Mouse (Mus musculus) limb, embryonic 14.5 days (tissue): ENCODE measurements around the gene 1110002E22Rik. TPM values are rescaled to one million over a fixed set of nuclear protein-coding genes. Genes with fewer than 3 reads are reported as not detected.

Source experiments
- ATAC-seq: fragments of 200-750 bp; cut with Nextera tagmentation; 2 replicates; pipeline ENCODE4 v1.8.0; 2017; ENCODE audit warnings: low read depth, moderate number of reproducible peaks, moderate TSS enrichment; ENCODE audit not compliant: low FRiP score
- DNase-seq: peaks from one replicate; pipeline ENCODE4 v3.0.0-alpha.2; 2015; ENCODE audit warnings: low spot score
- H3K27ac ChIP-seq: fragments of 300-500 bp; sonication (generic); replicated peaks from 2 replicates; pipeline ENCODE4 v1.5.1; 2014; ENCODE audit warnings: low read depth, mild to moderate bottlenecking, low read length, moderate library complexity, mixed read lengths
- H3K27me3 ChIP-seq: fragments of 300-500 bp; sonication (generic); 2 replicates; pipeline ENCODE4 v1.6.1; 2014; ENCODE audit warnings: low read length, mixed read lengths; ENCODE audit not compliant: control insufficient read depth, insufficient read depth
- H3K36me3 ChIP-seq: fragments of 300-500 bp; sonication (generic); 2 replicates; pipeline ENCODE4 v1.6.1; 2014; ENCODE audit warnings: mild to moderate bottlenecking, low read length, moderate library complexity, mixed read lengths; ENCODE audit not compliant: control insufficient read depth, insufficient read depth
- H3K4me1 ChIP-seq: fragments of 300-500 bp; sonication (generic); 2 replicates; pipeline ENCODE4 v1.6.1; 2014; ENCODE audit warnings: antibody characterized with exemption, low read length, mixed read lengths; ENCODE audit not compliant: control insufficient read depth, insufficient read depth
- H3K4me2 ChIP-seq: fragments of 300-500 bp; sonication (generic); replicated peaks from 2 replicates; pipeline ENCODE4 v1.6.1; 2014; ENCODE audit warnings: low read depth, mild to moderate bottlenecking, low read length, moderate library complexity; ENCODE audit not compliant: severe bottlenecking
- H3K4me3 ChIP-seq: fragments of 300-500 bp; sonication (generic); replicated peaks from 2 replicates; pipeline ENCODE4 v1.5.1; 2014; ENCODE audit warnings: low read length
- H3K9ac ChIP-seq: fragments of 300-500 bp; sonication (generic); 2 replicates; pipeline ENCODE4 v1.6.1; 2014; ENCODE audit warnings: mild to moderate bottlenecking, low read depth, low read length, moderate library complexity; ENCODE audit not compliant: severe bottlenecking
- H3K9me3 ChIP-seq: fragments of 300-500 bp; sonication (generic); 2 replicates; pipeline ENCODE4 v1.6.1; 2016; ENCODE audit warnings: low read length; ENCODE audit not compliant: control insufficient read depth
- POLR2A ChIP-seq: fragments of 200-500 bp; IDR thresholded peaks from 2 replicates; pipeline ENCODE4 v1.8.0; 2012; ENCODE audit warnings: inconsistent platforms, mild to moderate bottlenecking, moderate library complexity, borderline replicate concordance; ENCODE audit not compliant: insufficient read depth, insufficient read length; ENCODE audit errors: extremely low read depth
- WGBS: fragments of 180-500 bp; shearing (Covaris S2); extraction: QIAGEN DNeasy Blood & Tissue Kit; methylation state at CpG from one replicate; pipeline ENCODE4 v1.1.7; 2014; 5-methylcytosine and 5-hydroxymethylcytosine counted together
- polyA plus RNA-seq, 2 experiments: library from polyadenylated mRNA; depleted of rRNA in 1 of 2; stranded (reverse) in 1 of 2; unstranded in 1 of 2; fragments of >200 nt; fragmentation: Nextera tagmentation in 1 of 2; extraction: Ambion mirVana in 1 of 2; gene quantifications; 2 replicates each; pipeline versions ENCODE4 v1.2.1 to v1.2.3; 2012 to 2014

The 1110002E22Rik gene
- polyA plus RNA-seq, 2 experiments = 3.2 to 4.0 TPM

- 0 out of 2 replicates have a peak, but pooled peaks have one; percentile 16 for ATAC-seq
- no peak overlapping the region for H3K27ac ChIP-seq
- H3K4me1 ChIP-seq = peaks cover 9% of the 10 kb centered on the region
- no peak for TF ChIP-seq POLR2A
- no peaks in the 10 kb centered on the region for H3K9me3 ChIP-seq
- 76% methylated on average over 7 of the region's 7 CpGs for WGBS
- H3K4me2 ChIP-seq = no peak overlapping the region
- no peak overlapping the region for H3K9ac ChIP-seq
- DNase-seq = peak; percentile 25
- H3K36me3 ChIP-seq = no peaks in the 10 kb centered on the region
- H3K4me3 ChIP-seq = no peak overlapping the region
- H3K27me3 ChIP-seq = no peaks in the 10 kb centered on the region
These were observed 7.9 kb upstream of the 1110002E22Rik start for GRCm38 (mm10) chr3:138056976-138057375.

GRCm38 (mm10) chr3:138058226-138058625, 6.6 kb upstream of the 1110002E22Rik start:
- Histone ChIP-seq H3K27ac (no peak overlapping the region), H3K9me3 (no peaks in the 10 kb centered on the region), H3K4me1 (peaks cover 9% of the 10 kb centered on the region), H3K27me3 (no peaks in the 10 kb centered on the region), H3K9ac (no peak overlapping the region), H3K36me3 (no peaks in the 10 kb centered on the region), H3K4me3 (no peak overlapping the region), H3K4me2 (no peak overlapping the region)
- peak; percentile 53; the same call in 1 of the 2 replicates for ATAC-seq
- TF ChIP-seq POLR2A = no peak
- WGBS = 26% methylated on average over 4 of the region's 4 CpGs
- DNase-seq = peak; percentile 30

GRCm38 (mm10) chr3:138060429-138060828, 4.4 kb upstream of the 1110002E22Rik start:
- DNase-seq (no peak), ATAC-seq (no peak)
- Histone ChIP-seq H3K27me3 (no peaks in the 10 kb centered on the region), H3K36me3 (no peaks in the 10 kb centered on the region), H3K4me2 (no peak overlapping the region), H3K9me3 (no peaks in the 10 kb centered on the region), H3K4me3 (no peak overlapping the region), H3K27ac (no peak overlapping the region), H3K4me1 (peaks cover 18% of the 10 kb centered on the region), H3K9ac (no peak overlapping the region)
- TF ChIP-seq POLR2A = no peak
- WGBS = 93% methylated on average over 7 of the region's 7 CpGs

GRCm38 (mm10) chr3:138061205-138061911, 3.5 kb upstream of the 1110002E22Rik start:
- H3K9me3 ChIP-seq = no peaks in the 10 kb centered on the region
- peaks cover 18% of the 10 kb centered on the region for H3K4me1 ChIP-seq
- H3K4me3 ChIP-seq = no peak overlapping the region
- 83% methylated on average over 9 of the region's 9 CpGs for WGBS
- DNase-seq = no peak
- no peak for ATAC-seq
- no peak overlapping the region for H3K4me2 ChIP-seq
- no peaks in the 10 kb centered on the region for H3K27me3 ChIP-seq
- no peak overlapping the region for H3K9ac ChIP-seq
- no peaks in the 10 kb centered on the region for H3K36me3 ChIP-seq
- TF ChIP-seq POLR2A = no peak
- H3K27ac ChIP-seq = no peak overlapping the region

- no peak for ATAC-seq
These were observed 2.2 kb upstream of the 1110002E22Rik start for GRCm38 (mm10) chr3:138062673-138063072.

More at GRCm38 (mm10) chr3:138062673-138063072, 2.2 kb upstream of the 1110002E22Rik start:
- Histone ChIP-seq H3K9me3 (no peaks in the 10 kb centered on the region), H3K27me3 (no peaks in the 10 kb centered on the region), H3K9ac (no peak overlapping the region), H3K4me2 (no peak overlapping the region), H3K4me3 (no peak overlapping the region), H3K36me3 (no peaks in the 10 kb centered on the region), H3K27ac (no peak overlapping the region), H3K4me1 (peaks cover 18% of the 10 kb centered on the region)
- 81% methylated on average over 4 of the region's 4 CpGs for whole genome bisulfite sequencing
- no peak for TF ChIP-seq POLR2A
- DNase-seq = no peak
